Mouse (Mus musculus) E14TG2a.4 (cell line): ENCODE results near the gene Rassf2.

ENCODE experiments used
- CTCF ChIP-seq: conservative IDR thresholded peaks from 2 replicates; pipeline ENCODE4 v1.5.1; 2014; ENCODE audit warnings: low read length
- NANOG ChIP-seq: IDR thresholded peaks from 2 replicates; pipeline ENCODE4 v1.6.1; 2014; ENCODE audit warnings: borderline replicate concordance, low read length, mixed read lengths
- POU5F1 ChIP-seq: IDR thresholded peaks from 2 replicates; pipeline ENCODE4 v1.6.1; 2014; ENCODE audit warnings: low read length, borderline replicate concordance

DNA sequence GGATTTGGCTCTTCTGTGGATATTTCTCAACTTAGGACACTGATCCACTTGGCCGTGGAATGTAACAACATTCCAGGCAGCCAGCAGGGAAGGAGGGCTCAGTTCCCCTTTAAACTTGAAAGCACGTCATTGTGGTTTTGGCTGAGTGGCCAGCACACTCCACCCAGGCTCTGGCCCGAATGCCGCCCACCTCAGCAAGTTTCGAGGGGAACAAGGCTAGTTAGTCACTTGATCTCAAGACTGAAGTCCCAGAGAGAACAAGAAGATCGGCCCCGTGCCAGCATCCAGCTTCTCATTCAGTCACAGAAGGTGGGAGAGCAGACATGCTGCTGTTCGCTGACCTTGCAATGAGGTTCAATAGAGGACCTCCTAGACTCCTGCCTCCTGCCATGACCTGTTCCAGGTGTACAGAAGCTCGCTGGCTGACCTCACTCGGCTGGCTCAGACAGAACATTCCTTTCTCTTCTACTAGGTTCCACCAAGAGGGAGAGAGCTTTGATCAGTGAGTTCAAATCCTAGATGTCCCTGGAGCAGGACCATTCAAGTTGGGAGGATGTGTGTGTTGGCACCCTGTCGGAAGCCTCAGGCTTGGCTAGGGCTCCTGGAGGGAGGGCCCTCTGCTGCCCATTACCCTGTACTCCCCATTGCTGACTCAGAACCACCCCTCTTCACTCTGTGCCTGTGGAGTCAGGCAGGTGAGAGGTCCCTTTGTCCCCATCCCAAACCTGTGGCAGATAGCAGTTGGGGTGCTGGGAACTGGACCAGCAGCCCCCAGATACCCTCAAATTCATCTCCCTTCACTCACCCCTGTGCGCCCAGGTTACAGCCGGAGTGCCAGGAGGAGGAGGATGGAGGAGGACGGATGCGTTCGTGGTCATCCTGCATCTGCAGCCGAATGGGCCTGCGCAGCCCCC, 23.2 kb downstream of the Rassf2 start:
- TF ChIP-seq NANOG (no peak), CTCF (no peak), POU5F1 (no peak)
